Mouse (Mus musculus): Measurements from ENCODE around the gene Ktn1. TPM values are rescaled to one million over a fixed set of nuclear protein-coding genes. Genes with fewer than 3 reads are reported as not detected.

Ktn1 gene
- polyA plus RNA-seq, 1 experiment from 2014 or later = 56.9 TPM

DNA sequence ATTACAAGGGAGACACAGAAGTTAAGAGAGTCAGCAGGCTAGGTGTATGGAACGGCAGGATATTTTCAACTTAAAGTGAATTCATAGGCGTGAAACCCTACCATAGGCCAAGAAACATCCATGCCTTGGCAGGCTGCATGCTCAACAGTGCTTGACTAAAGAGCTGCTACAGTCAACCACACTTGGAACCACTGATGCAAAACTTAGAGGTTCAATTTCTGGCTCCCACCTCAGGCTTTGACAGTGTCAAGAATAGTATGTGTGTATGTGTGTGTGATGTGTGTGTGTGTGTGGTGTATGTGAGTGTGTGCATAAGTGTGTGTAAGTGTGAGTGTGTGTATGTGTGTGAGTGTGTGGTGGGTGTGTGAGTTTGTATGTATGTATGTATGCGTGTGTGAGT lies 127.3 kb downstream of the Ktn1 start:
- Histone ChIP-seq H3K4me1 (replicated peaks) (no peaks in the 10 kb centered on the region), H3K9ac (no peak overlapping the region), H3K27ac (replicated peaks) (no peak overlapping the region), H3K4me2 (no peak overlapping the region), H3K27me3 (no peaks in the 10 kb centered on the region), H3K36me3 (no peaks in the 10 kb centered on the region), H3K9me3 (no peaks in the 10 kb centered on the region), H3K4me3 (no peak overlapping the region)
- WGBS = 93% methylated on average over 3 of the region's 3 CpGs
- no peak for ATAC-seq (ENCODE audit: low FRiP score, low read depth)

DNA sequence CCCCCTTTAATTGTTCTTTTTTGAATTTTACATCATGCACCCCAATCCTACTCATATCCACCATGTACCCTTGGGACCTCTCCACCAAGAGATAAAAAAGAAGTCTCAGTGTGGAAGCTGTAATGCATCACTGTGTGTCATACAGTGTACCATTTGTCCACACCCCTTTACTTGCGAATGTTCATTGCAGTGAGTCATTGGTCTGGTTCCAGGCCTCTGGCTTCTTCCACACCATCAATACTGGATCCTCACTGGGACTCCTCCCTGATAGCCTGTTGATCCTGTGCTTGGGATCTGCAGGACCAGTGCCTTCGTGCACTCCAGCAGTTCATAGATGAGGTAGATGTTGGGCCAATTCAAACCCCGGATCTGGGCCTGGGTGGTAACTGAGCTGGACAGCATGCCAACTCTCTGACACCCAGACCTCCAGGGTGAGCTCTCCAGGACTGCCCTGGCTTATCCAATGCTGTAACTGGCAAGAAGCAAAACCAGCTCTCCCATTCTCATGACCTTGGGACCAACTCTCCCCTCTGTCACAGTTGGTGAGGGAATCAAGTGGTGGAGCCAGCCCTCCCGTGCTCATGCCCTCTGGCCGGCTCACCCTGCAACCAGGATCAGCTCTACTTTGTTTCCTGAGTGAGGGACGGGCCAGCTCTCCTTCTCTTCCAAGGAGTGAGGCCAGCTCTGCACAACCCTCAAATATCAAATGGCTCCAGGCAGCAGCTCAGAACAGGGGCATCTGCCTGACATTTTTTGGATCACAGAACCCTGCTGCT lies 128.2 kb downstream of the Ktn1 start:
- H3K9ac ChIP-seq = no peak overlapping the region
- no peak overlapping the region for H3K4me2 ChIP-seq
- H3K27ac ChIP-seq (replicated peaks) = no peak overlapping the region
- no peak overlapping the region for H3K4me3 ChIP-seq
- H3K36me3 ChIP-seq = no peaks in the 10 kb centered on the region
- ATAC-seq (ENCODE audit: low FRiP score, low read depth) = no peak; the same call in 1 of the 2 replicates
- H3K9me3 ChIP-seq = no peaks in the 10 kb centered on the region
- H3K4me1 ChIP-seq (replicated peaks) = no peaks in the 10 kb centered on the region
- WGBS = 87% methylated on average over 6 of the region's 6 CpGs
- H3K27me3 ChIP-seq = no peaks in the 10 kb centered on the region

DNA sequence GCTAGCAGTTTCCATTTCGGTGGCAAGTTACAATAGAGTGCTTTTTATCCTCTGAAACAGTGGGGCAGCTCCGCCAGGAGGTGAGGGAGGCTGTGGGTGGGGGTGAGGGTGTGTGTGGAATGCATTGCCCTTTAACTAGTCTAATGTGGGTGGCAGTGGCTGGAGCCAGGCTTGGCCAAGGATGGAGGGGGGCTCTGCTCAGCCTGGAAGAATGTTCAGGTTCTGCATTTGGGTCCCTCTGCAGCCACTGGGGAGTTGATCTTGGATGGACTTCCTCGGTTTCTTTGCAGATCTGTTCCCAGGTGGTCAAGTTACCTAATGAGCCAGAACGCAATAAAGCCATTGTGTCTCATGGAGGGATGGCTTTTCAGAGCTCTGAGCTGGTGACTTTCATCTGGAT lies 137.9 kb downstream of the Ktn1 start:
- no peaks in the 10 kb centered on the region for H3K9me3 ChIP-seq
- H3K27ac ChIP-seq (replicated peaks) = no peak overlapping the region
- no peaks in the 10 kb centered on the region for H3K36me3 ChIP-seq
- no peak overlapping the region for H3K4me2 ChIP-seq
- WGBS = 20% methylated on average over 4 of the region's 4 CpGs
- no peak for ATAC-seq (ENCODE audit: low FRiP score, low read depth)
- no peak overlapping the region for H3K9ac ChIP-seq
- H3K27me3 ChIP-seq = no peaks in the 10 kb centered on the region
- no peak overlapping the region for H3K4me3 ChIP-seq
- no peaks in the 10 kb centered on the region for H3K4me1 ChIP-seq (replicated peaks)

Other genes with a start within 250 kb of the Ktn1 start
- 8.4 and 10.0 TPM in 2 replicates for gene Dlgap5, start 230.0 kb upstream of the Ktn1 start, polyA plus RNA-seq (2015; fragmentation: Nextera tagmentation; extraction: Ambion mirVana)
- gene Fbxo34, start 198.0 kb upstream of the Ktn1 start, polyA plus RNA-seq (2015; fragmentation: Nextera tagmentation; extraction: Ambion mirVana) = 29.1 and 31.4 TPM in 2 replicates
- gene Atg14, start 77.8 kb upstream of the Ktn1 start, polyA plus RNA-seq (2015; fragmentation: Nextera tagmentation; extraction: Ambion mirVana) = 16.7 and 18.3 TPM in 2 replicates